Mouse (Mus musculus): ENCODE results near the gene Rnase9.
"Not testable (repeated sequence)": the region's sequence is repeated elsewhere in the genome, so short reads cannot be mapped to it uniquely, and the experiment has no call there.

Rnase9 gene

GRCm38 (mm10) chr14:51050063-51050462 lies 8.4 kb upstream of the Rnase9 start, which contains the start of gene Rnase11:
TSS of gene Rnase11 (minus strand) at chr14:51050163.
- no peak for DNase-seq (ENCODE audit: low spot score)

DNA sequence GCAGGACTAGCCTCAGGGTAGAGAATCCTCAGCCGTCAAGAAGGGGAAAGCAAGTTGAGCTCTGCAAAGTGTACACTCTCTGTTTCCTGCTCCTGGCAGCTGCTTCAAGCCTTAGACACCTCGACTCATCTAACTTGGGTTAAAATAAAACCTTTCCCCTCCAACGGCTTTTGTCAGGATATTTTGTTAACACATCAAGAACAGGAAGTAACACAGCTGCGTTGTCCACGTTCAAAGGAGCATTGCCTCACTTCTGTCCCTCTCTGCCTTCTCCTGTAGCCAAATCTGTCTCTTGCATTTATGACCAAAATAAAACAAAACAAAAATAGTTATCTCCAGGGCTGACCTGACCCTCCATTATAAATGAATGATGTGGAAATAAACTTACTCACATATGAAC lies 6.2 kb upstream of the Rnase9 start:
- DNase-seq (ENCODE audit: low spot score) = no peak

DNA sequence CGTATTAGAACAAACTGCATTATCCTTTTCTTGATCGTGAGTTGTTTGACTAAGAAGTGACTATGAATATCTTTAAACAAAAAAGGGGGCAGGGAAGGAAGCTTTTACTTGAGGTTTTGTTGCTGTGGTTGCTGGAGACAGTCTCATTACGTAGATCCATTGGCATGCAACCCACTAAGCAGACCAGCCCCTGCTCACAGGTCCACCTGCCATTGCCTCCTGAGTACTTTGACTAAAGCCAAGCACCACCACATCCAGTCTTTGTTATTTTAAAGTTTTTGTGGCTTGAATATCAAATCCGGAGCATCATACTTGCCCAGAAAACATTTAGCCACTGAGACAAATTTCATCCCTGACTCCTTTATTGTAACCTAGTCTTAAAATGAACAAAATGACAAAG lies 5.5 kb downstream of the Rnase9 start:
- DNase-seq (ENCODE audit: low spot score) = no peak

GRCm38 (mm10) chr14:51035206-51035605 lies 6.5 kb downstream of the Rnase9 start:
- DNase-seq (ENCODE audit: low spot score) = no peak

DNA sequence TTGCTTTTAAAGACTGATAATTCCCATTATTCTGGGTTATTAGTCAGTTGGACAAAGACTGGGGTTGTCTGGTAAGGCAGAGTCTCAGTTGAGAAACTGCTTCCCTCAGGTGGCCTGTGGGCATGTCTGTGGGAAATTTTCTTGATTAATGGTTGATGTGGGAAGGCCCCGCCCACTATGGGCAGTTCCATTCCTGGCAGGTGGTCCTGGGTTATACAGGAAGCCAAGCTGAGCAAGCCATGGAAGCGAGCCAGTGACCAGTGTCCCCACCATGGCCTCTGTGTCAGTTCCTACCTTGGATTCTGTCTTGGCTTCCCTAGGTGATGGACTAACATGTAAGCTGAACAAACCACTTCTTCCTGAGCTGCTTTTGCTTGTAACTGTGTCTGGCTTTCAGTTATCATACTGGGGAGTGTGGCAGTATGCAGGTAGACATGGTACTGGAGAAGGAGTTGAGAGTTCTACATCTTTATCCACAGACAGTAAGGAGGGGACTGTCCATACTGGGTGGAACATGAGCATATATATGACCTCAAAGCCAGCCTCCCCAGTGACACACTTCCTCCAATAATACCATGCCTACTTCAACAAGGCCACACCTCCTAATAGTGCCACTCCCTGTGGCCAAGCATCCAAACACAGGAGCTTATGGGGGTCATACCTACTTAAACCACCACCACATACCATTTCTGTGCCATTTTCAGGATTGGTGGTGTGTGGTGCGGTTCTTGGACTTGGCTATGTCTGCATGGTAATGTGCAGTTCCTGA lies 14.1 kb downstream of the Rnase9 start:
- no peak for DNase-seq (ENCODE audit: low spot score)

GRCm38 (mm10) chr14:51026391-51027133 lies 15.1 kb downstream of the Rnase9 start:
- peak; percentile 38 for DNase-seq (ENCODE audit: low spot score)

DNA sequence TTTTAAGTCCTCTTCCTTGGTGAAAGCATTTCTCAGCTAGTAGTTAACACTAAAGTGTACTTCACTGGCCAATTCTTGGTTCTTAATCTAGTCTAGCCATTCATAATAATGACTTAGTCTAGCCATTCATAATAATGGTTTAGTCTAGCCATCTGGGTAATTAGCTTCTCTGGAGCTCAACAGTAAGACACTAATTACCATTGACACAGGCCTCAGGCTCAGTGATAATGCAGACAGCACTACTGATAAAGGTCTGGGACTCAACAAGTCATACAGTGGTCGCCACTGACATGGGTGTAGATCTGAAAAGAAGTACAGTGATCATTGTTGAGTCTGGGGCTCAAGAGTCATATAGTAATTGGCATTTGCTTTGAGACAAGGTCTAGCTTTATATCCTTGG lies 16.8 kb downstream of the Rnase9 start:
- no peak for DNase-seq (ENCODE audit: low spot score)

DNA sequence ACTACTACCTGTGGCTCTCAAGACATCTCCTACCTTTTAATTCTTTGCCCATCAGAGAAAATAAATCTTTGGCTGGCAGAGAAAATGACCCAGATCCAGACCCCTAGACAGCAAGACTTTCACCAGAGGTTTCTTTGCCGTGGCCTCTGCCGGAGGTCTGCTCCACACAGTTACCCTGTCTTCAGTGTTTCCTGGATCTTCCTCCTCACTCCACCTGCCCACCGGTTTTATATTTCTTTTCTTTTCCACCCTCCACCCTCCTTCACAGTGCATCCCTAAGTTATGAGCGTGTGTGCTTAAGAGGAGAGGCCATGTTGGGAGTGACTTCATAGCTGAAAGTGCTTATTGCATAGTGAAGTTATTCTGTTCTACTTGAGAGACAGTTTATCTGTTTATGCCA lies 18.2 kb downstream of the Rnase9 start:
- DNase-seq (ENCODE audit: low spot score) = no peak

DNA sequence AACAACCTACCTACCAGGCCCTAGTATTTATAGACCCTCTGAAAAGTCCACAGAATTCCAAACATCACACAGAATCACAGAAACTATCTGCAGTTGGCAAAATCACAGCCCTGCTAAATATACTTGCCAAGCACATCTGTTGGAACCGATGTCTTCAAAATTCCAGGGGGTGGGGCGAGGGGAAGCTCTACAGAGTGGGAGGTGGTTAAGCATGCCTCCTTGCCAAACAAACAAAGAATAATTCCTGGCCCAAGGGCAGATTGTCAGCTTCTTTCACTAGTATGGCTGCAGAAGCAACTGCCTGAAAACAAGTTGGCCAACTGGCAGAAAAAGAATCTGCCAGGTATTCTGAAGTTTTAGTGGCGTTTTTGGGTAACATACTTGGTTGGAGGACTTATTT lies 24.4 kb downstream of the Rnase9 start:
- no peak for DNase-seq (ENCODE audit: low spot score)

DNA sequence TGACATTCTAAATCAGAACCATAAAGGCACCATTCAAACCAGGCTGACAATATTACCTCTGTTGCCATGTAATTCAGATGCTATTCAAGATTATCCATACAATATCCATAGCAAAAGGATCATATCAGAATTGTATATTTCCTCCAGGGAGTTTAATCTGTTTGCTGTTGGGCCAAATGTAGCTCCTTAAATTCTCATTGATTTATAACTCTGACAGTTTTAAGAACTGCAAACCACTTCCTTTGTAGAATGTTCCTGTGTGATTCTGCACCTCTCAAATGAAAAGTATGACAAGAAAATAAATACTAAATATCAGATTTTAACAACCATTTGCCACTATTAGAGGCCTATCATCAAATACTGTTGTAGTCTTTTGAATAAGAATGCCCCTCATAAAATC lies 25.9 kb downstream of the Rnase9 start:
- DNase-seq (ENCODE audit: low spot score) = no peak

DNA sequence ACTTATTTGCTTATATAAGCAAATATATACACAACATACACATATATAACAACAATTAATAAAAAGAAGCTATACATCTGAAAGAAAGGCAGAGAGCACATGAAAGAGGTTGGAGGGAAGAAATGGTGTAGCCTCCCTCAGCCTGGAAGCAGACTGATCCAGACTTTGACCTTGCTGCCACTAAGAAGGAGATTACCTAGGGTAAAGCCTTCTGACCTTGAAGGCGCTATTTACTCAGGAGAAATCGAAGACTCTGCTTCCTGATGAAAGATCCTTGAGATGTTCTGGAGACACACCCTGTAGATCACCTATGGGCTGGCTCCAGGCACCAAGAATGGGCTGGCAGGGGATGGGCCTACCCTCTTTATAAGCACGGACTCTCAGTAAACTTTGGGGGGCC lies 26.9 kb downstream of the Rnase9 start:
- not testable (repeated sequence) for DNase-seq (ENCODE audit: low spot score)

- no peak for DNase-seq (ENCODE audit: low spot score)
These were observed 32.1 kb downstream of the Rnase9 start for GRCm38 (mm10) chr14:51009572-51009971.

DNA sequence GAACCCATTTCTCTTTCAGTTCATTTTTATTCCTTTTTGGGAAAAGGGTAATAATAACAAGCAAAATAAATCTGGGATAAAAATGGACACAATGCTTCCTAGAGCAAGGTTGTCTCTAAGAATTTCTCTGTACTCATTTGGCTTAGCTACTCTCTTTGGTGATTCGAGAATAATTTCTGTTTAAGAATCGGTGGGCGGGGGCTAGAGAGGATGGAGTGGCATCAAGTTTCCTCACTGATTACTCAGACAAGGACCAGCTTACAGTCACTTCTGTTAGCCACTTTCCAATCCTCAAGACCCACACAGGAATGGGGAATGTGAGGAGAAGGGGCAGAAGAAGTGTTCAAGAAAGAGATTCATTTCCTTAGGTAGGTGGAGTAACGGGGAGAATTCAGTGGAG lies 32.9 kb downstream of the Rnase9 start:
- no peak for DNase-seq (ENCODE audit: low spot score)

- DNase-seq (ENCODE audit: low spot score) = no peak
These were observed 33.6 kb downstream of the Rnase9 start for GRCm38 (mm10) chr14:51007914-51008713.

- no peak for DNase-seq (ENCODE audit: low spot score)
These were observed 34.4 kb downstream of the Rnase9 start, which contains the start of gene Rnase10 for GRCm38 (mm10) chr14:51007152-51007801. TSS of gene Rnase10 (plus strand) at chr14:51007751.

DNA sequence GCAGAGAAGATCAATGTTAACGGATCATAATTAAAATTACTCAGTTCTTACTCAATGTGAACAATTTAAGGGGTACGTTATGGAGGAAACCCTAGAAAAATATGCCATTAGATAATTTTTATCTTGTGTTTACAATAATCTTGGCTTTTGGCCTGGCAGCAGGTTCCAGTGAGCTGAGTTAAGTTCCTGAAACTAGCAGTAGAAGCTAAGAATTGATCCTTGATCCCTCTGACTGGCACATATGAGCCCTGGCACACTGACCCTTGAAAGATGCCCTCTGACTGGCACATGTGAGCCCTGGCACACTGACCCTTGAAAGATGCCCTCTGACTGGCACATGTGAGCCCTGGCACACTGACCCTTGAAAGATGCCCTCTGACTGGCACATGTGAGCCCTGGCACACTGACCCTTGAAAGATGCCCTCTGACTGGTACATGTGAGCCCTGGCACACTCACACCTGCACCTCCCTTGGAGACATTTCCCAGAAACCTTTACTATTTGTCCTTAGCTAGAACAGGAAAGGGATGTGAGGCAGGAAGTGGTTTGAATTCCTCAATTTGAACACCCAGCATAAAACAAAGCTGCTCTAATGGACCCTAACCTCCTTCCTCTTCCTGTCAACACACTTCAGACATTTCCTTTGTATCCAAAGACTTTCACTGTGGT lies 43.5 kb downstream of the Rnase9 start:
- DNase-seq (ENCODE audit: low spot score) = no peak

GRCm38 (mm10) chr14:50997088-50997487 lies 44.6 kb downstream of the Rnase9 start:
- DNase-seq (ENCODE audit: low spot score) = no peak

- no peak for DNase-seq (ENCODE audit: low spot score)
These were observed 50.6 kb downstream of the Rnase9 start for GRCm38 (mm10) chr14:50991037-50991436.
